Mouse (Mus musculus): ENCODE results near the gene Dcaf10.
"Not testable (repeated sequence)": the region's sequence is repeated elsewhere in the genome, so short reads cannot be mapped to it uniquely, and the experiment has no call there.

The Dcaf10 gene

DNA sequence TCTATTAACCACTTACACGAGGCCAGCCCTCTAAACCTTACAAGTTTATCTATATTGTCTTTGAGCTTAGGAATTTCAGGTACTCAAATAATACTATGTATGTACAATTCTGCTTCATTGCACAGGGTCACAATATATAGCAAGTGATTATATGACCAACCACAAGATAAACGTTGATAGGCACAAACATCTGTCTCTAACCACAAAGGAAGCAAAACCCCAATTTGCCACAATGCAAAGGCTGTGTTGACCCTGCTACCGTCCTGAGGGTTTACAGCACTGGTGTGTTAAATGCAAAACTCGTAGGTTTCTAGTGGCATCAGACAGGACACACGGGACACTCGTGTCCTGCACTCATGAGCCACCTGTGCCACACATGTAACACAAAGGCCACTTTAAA, 54.3 kb downstream of the Dcaf10 start:
- DNase-seq = not testable (repeated sequence)

DNA sequence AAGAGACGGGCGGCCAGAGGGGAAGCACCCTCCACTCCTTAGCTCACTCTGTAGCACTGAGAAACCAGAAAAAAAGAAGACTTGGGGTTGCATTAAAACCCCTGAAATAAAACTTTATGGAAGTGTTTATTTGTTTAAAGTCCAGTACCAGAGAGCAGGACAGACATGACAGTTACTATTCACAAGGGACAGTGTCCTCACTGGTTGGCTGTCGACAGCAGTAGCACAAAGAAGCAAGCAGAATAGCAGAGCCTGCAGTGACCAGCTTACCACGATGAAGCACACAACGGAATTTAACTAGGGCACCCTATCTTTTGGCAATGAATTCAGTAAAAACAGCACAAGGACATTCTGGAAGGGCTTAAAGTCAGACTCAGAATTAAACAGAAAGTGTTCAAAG, 56.4 kb downstream of the Dcaf10 start:
- DNase-seq = not testable (repeated sequence)

DNA sequence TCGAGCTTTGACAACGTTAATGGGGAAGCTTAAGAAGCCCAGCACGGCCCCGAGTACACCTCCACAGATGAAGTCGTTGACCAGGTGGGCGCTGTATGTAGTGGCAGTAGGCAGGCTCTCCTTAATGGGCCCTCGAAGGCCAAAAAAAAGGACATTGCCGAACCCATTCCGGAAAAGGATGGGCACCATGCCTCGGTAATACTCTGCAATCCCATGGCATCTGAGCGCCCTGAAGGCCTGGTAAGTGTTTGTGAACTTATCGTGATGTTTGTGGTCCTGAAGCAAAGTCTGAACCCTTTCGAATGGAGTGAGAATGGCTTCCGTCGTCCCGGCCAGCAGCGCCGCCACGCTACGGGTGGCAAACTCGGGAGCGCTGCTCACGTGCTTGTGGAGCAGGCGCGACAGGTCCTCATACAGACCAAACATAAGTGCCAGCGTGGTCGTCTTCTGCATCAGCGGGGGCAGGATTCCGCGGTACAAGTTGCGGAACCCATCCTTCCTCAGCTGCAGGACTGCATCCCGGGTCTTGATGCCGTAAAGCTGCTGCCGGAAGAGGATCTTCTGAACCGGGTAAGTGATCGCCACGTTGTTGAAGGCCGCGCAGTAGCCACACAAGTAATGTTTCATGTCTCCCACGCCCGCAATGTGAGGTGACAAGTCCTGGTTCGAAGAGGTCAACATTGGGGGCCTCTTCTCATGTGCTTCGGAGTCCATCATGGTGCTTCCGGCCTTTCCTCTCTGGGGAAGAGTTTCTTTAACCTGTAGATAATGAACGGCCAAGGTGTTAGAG, 57.7 kb downstream of the Dcaf10 start:
- no peak for DNase-seq

DNA sequence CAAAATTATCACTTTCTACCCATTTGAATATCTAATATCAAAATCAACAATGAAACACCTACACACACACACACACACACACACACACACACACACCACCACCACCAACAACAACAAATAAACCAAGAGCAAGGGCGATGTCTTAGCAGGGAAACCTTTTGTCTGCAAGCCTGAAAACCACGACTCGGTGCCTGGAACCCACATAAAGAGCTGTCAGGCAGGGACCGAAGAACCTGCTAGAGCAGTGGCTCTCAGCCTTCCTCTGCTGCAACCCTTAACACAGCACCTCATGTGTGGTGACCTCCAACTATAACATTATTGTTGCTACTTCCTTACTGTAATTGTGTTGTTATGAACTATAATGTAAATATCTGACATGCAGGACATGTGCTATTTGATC, 60.4 kb downstream of the Dcaf10 start:
- DNase-seq = no peak

DNA sequence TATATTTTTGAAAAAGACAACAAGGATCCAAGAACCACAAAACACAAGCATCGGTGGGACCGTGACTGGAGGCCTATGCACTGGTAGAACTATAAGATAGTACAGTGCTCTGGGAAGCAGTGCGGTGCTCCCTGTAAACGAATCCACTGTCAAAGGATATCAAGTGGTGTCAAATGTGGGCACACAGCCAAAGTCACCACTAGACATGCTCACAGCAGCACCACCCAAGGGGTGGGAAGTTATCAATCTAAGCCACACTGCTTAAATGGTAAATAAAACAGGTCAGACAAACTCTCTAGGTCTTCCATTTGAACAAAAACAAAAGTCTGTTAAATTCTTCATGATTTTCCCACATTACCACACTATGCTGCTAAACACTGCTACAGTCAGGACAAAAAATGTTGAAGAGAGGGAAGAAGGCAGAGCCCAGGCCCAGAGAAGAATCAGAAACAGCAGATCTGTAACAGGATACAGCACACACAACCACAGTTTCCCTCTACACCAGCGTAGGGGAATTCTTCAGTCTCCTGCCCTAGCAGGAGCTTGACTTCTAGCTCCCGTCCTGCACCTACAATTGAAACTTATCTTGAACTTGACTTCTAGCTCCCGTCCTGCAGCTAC, 61.1 kb downstream of the Dcaf10 start:
- DNase-seq = no peak

DNA sequence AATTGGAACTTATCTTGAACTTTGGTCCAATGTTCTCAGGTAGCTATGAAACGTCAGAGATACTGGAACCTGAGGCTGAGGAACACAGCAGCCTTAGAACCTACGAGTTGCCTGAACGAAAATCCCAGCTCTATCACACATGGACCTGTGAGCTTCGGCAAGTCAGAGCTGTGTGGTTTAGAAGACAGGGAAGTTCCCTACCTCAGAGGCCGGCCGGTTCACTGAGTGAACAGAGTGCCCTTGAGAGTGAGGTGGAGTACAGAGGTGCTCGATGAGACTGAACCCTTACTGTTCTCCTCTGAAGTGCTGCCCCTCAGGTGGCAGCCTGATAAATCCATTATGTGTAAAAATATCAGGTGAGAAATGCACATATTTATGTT, 61.6 kb downstream of the Dcaf10 start:
- no peak for DNase-seq

DNA sequence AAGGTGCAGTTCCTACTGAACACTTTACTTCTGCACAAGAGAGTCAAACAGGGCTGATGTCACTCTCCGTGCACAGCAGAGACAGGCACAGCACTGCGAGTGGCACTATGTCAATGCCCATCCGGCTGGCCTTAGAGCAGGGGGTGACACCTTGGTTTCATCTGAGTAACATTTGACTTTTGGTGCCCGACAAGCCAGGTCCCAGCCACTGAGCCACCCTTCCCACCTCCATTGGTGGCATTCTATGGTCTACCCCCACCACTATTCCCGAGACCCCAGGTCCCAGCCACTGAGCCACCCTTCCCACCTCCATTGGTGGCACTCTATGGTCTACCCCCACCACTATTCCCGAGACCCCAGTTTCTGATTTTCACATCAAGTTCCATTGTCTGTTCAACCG, 62.2 kb downstream of the Dcaf10 start:
- no peak for DNase-seq

DNA sequence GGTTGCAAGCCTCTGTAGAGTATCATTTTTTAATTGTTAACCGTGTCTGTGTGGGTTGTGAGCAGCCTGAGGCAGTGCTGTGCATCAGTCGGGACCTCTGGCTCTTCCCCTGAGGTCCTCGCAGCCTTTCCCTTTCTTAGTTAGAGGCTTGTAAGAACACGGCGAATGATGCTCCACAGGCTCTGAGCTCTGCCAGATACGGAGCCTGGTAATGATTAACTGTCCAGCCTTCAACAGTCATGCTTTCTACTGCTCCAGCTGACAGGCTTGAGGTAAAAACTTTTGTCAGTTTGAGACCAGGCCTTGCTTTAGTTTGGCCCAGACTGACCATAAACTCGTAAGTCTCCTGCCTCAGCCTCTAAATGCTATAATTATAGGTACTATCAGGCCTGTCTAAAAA, 63.4 kb downstream of the Dcaf10 start:
- DNase-seq = peak; percentile 69 to 85

DNA sequence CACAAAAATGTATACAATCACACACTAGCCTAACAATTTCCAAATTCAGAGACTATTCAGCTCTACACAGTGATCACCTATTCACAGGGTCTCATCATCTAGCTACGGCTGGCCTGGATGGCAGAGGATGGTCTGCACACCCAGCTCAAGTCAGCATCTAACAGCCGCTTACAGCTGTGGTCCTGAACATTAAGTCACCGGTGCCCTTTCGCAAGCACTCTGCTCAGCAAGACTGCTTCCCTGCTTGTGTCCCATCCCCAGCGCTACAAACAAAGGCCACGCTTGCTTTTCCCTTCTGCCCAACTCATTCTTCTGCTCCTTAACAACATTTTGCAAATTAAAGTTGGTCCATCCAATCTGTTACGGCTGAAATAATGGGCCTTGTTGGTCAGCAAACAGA, 64.5 kb downstream of the Dcaf10 start:
- no peak for DNase-seq

DNA sequence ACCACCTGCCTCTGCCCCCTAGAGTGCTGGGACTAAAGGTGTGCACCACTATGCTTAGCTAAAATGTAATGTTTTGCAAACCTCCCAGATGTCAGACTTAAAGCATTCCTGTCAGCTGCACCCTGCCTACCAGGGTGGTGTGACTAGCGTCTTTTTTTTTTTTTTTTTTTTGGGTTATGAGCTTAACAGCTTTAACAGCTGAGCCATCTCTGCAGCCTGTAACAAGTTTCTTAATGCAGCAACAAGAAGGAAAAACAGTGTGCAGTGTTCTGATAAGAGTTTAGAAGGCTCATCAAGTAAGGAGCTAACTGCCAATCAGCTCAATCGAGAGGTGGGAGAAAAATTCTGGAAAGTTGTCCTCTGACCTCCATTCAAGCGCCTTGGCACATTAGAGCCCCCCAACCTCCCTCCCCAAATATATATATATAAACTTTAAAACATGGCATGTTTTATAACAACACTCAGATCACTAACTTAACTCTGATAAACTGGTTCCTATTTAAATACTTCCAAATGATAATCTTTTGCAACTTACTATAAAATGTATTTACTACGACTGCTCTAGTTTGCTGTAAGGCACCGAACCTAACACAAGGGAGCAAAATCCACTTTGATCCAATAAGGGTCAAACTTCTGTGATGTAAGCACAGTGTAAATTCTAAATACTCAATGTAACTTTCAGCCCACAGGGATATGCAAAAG, 65.3 kb downstream of the Dcaf10 start:
- DNase-seq = no peak

DNA sequence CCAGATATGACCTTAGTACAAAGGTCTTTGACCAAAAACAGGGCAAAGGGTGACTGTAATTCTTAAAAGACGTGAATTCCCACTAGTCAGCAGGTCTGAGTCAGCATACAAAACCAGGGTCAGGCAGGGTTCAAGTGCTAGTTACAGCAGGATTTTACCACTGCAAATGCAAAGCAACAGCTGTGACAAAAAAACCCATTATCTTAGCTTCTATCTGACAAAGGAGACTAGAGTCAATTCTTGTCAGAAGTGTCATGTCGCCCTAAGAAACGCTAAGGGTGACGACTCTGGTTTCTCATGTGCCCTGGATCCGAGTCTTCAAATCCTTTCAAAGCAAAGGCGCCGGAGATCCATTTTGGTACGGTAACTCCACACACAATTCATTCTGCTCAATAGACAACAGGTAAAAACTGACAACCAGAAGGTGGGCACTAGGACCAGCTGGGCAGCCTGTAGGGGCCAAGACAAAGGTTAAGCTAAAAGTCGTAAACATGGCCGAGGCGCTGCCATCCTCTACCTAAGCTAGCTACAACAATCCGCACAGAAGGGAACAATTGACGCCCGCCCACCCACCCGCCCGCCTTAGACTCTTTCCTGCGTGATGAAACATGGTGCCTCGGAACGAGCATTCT, 65.9 kb downstream of the Dcaf10 start:
- DNase-seq = peak; percentile 70 to 85

DNA sequence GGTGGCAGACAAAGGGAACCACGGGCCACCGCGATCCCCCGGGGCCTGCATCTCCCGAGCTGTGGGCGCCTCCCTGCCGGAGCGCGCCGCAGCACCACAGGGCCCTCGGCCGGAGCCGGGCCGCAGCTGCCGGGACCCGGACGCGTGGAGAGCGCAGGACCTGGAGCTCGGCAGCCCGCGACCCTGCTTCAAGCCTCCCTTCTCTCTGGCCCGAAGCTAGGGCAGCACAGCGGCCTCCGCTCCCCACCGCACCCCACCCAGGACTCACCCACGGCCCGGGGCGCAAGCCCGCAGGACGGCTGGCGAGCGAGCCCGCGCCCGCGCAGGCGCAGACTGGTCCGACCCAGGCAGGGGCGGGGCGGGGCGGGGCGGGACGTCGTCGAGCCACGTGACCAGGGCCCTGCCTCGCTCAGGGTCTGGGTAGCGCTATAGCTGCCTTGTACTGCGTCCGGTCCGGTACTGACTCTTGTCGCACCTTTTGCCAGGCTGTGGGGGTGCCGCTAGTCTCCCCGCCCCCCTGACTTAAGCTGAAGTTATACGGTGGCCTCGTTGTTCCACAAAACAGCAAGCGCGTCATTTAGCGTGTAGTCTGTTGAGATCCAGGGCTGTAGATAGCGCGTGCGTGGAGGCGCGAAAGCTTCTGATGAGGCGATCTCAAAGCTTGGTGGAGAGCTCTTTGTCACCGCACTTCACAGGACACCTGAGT, 66.7 kb downstream of the Dcaf10 start, which contains the start of gene Slc25a51:
Gene Slc25a51 (minus strand): TSS at position 340 of the 706 bp plus-strand sequence.
- DNase-seq = peak; percentile 90 to 93

DNA sequence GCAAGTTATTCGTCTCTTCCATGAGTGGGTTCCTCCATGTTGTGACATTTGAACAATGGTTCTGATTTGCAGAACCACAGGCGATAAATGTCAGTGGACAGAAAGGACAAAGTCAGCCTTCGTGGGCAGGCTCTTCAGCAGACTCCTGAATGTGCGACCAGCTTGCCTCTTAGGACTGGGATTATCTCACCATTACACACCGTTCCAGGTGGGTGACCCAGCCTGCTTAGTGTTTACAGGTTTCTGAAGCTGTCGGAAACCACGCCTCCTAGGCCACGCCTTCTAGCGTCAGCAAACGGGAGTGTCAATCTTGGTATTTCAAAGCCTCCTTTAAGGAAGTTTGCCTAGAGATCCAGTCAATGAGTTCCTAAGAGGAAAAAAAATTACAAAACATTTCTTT, 67.4 kb downstream of the Dcaf10 start:
- peak; percentile 95 to 96 for DNase-seq

DNA sequence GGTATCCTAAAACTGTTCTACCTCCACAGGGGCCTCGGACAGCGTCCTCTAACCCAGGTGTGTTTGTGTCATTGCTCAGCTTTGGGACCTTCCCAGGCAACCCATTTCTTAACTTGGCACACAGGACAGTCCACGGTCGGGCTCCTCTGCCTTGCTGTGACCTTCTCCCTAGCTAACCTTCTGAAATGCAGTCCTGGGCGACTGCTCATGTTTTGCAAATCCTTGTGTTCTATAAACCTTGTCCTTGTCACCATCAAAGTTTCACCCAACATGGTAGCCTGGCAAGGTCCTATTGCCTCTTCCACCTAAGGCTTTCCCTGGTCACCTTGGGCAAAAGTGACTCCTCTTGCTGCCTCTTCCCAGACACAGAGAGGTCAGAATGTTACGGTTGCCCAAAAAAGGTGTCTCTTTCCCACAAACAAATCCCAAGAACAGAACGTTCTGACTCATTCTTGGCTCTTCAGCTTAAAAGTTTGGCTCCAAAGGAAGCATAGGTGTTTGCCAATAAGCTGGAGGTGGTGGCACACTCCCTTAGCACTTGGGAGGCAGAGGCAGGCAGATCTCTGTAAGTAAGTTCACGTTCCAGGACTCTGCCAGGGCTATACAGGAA, 69.4 kb downstream of the Dcaf10 start:
- DNase-seq = no peak

DNA sequence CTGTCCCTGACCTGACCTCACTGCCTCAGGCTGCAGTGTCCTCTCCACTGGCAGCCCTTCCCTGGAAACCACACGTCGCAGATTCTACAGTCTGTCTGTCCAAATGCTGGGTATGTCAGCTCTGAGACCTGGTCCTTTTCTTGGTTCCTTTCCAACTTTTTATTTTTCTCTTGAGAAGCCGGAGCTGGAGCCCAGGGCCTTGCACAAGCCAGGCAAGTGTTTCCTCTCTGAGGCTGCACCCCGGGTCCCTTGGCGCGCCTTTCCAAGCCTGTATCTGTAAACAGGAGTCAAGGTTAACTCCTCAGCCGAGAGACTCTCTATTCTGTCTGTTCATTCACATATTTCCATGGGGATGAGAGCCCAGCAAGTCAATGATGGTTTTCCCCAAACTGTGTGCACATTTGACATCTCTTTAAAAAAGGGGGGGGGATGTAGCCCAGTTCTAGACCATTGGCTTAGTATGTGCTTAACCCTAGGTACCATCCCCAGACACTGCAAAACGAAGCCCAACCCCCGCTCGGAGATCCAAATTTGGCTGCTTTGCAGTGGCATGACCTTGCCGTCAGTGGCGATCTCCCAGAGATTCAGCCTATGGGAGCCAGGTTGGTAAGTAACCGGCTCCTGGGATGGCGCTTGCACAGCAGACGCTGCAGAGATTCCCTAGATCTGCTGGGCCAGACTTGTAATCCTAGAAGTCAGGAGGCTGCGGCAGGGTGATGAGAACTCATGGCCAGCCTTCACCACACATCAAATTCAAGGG, 70.7 kb downstream of the Dcaf10 start:
- DNase-seq = no peak

DNA sequence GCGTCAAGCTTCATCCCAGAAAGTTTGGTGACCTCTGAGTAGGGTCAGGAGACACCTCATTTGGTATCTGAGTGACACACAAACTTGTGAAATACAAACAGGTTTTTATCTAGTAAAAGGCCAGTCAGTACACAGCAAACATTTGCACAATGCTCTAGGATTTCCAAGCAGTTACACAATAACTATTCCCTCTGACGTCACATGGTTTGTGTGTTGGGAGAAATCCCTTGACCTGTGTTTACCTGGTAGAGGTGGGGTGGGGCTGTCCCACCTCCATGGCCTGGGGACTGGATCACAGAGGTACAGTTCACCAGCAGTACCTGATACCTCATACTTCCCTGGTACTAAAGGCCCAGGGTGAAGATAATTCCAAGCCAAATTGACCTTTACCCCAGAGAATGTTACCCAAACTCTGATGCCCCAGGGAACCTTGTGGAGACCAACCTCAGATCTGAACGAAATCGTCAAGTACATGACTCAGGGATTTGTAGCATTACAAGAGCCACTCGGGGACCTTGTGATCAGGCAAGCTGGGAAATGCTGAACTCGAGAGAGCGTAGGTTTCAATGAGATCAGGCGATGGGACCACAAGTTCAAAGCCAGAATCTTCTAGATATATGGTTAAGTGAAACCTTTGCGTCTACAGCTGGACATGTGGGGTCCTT, 71.9 kb downstream of the Dcaf10 start:
- peak in 1 of 2 experiments; percentile 43 for DNase-seq

DNA sequence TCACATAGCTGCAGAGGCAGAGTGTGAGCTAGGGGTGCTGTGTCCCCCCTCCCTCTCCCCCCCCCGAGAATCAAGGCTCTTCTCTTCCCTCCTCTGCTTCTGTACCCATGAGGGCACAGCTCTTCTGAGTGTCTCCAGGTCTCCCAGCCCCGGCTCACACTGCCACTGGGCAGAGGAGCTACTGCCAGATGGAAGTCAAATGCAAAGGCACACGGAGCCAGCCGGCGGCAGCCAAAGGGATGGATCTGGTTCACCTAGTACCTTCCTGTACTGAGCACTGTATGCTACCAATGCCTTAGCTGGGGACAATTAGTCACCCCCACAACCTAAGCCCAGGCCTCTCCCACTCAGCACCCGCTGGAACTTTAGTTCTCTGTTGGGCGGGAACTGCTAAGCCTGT, 74.4 kb downstream of the Dcaf10 start:
- no peak for DNase-seq

DNA sequence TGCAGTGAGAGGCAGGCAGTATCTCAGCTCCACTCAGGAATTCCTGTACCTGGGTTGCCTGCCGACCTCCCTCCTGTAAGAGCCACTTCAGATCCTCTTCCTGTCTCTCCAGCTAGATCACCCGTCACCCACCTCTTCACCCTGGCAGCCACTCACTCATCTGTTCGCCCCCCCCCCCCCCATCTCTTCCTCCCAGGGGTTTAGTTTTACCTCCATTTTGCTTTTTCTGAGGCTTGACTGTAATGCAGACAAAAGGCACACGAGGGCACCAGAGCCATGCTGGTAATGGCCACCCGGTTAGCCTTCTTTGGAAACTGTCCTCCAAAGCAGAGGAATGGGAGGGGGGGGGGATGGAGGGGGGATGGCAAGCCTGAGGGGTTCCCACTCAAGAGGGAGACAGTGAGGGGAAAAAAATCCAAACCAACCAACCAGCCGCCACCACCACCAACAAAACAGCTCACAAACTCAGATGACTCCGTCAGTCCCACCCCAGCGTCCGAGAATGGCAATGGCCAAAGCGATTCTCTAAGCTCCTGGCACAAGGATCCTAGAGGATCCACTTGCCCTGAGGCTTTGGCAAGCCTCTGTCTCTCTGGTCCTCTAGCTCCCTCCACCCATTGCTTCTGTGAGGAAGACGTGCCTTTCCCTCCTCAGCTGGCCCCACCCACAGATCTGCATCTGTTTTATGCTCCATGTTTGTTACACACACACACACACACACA, 76.5 kb downstream of the Dcaf10 start:
- peak; percentile 65 to 81 for DNase-seq

DNA sequence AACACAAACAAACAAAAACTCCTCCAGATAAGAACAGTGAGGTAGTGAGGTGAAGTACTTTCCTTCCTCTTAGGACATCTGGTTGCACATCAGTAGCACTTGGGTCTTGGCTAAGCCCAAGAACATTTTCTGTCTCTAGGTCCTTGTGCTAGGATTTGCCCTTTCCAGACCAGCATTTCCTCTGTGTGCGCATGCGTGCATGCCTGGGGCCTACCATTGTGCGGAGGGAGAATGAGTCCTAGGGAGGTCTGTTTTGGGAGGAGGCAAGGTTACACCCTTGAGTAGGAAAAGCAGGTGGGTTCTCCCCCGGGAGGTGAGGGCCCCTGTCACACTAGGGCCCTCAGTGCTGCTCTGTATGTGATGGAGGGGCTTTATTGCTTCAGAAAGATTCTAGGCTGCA, 77.2 kb downstream of the Dcaf10 start:
- DNase-seq = no peak

DNA sequence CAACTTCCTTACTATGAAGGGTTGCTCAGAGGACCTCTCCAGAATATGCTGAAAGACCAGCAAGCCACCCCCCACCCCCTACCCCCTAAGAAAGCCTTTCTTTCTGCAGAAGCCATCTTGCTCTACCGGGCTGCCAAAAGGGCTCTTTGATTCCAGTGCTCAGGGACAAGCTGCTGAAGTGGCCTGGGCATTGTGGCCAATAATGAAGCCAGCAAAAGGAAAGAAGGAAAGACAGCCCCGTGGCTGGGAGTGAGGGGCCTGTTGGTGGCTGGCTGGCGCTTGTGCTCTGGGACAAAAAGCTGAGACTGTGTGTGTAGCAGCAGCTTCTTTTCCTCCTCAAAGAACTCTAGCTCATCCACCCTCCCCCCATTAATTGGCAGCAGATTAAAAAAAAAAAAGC, 78.8 kb downstream of the Dcaf10 start:
- no peak for DNase-seq
